Mouse (Mus musculus): ENCODE measurements around the gene Mdk.

DNA sequence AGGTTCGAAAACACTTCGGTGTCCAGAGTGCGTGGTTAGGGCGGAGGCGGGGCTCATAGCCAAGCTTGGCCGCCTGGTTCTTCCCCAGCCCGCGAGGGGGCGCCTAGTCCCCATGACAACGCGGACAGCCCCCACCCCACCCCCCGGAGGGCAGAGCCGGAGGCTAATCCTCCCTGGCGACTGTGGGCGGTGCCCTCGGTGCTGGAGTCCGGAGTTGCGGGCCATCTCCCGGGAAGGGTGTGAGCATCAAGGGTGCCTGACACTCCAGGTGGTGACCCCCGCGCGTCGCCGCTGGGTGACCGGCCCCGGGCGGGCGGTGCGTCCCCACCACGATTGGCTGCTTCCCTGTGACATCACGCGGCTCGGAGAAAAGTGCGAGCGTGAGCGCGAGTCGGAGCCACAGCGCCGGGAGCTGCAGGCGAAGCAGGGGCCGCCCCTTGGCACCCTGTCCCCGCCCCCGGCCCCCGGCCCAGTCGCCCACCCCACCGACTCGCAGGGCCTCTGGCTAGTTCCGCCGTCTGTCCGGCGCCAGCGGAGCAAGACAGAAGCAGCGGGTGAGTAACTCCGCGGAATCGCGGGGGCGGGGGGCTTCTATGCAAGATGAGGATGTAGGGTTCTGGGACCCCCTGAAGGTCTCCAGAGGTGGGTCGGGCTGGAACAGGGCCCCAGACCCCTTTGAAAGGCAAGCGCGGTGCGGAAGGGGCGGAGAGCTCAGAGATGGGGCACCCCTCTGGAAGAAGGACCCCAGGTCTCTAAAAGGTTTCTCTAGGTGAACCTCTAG is 10.1 kb downstream of the Mdk start:
- no peak for TF ChIP-seq POLR2A (IDR thresholded peaks at IDR 0.05; ENCODE audit: low read depth, low read length)
- TF ChIP-seq CTCF (IDR thresholded peaks at IDR 0.05; ENCODE audit: extremely low read depth, insufficient read depth, insufficient read length, insufficient replicate concordance), result no peak
